Mouse (Mus musculus) midbrain, embryonic 15.5 days (tissue): ENCODE results near the gene Gm10413. TPM values are rescaled to one million over a fixed set of nuclear protein-coding genes. Genes with fewer than 3 reads are reported as not detected.
"Not testable (repeated sequence)": the region's sequence is repeated elsewhere in the genome, so short reads cannot be mapped to it uniquely, and the experiment has no call there.

Experiments
- ATAC-seq: fragments of 200-750 bp; cut with Nextera tagmentation; replicated peaks from 2 replicates; pipeline ENCODE4 v1.8.0; 2017; ENCODE audit warnings: moderate TSS enrichment
- H3K27ac ChIP-seq: fragments of 300-500 bp; sonication (generic); 2 replicates; pipeline ENCODE4 v1.5.1; 2015; ENCODE audit warnings: mild to moderate bottlenecking, inconsistent platforms
- H3K27me3 ChIP-seq: fragments of 300-500 bp; sonication (generic); replicated peaks from 2 replicates; pipeline ENCODE4 v1.6.1; 2015; ENCODE audit warnings: inconsistent platforms
- H3K36me3 ChIP-seq: fragments of 300-500 bp; sonication (generic); replicated peaks from 2 replicates; pipeline ENCODE4 v1.6.1; 2015; ENCODE audit warnings: inconsistent platforms
- H3K4me1 ChIP-seq: fragments of 300-500 bp; sonication (generic); 2 replicates; pipeline ENCODE4 v1.6.1; 2015; ENCODE audit warnings: inconsistent platforms
- H3K4me2 ChIP-seq: fragments of 300-500 bp; sonication (generic); 2 replicates; pipeline ENCODE4 v1.6.1; 2015; ENCODE audit warnings: inconsistent platforms, mild to moderate bottlenecking, moderate library complexity
- H3K4me3 ChIP-seq: fragments of 300-500 bp; sonication (generic); 2 replicates; pipeline ENCODE4 v1.5.1; 2015; ENCODE audit warnings: mild to moderate bottlenecking, inconsistent platforms
- H3K9ac ChIP-seq: fragments of 300-500 bp; sonication (generic); 2 replicates; pipeline ENCODE4 v1.6.1; 2015; ENCODE audit warnings: mild to moderate bottlenecking, inconsistent platforms
- H3K9me3 ChIP-seq: fragments of 300-500 bp; sonication (generic); 2 replicates; pipeline ENCODE4 v1.6.1; 2016; ENCODE audit warnings: inconsistent platforms
- WGBS: fragments of 180-500 bp; shearing (Covaris S2); methylation state at CpG from one replicate; pipeline ENCODE4 v1.1.7; 2015; ENCODE audit warnings: mixed read lengths; 5-methylcytosine and 5-hydroxymethylcytosine counted together
- polyA plus RNA-seq: library from polyadenylated mRNA; unstranded; fragments of >200 nt; fragmentation: Nextera tagmentation; extraction: Ambion mirVana; gene quantifications from 2 replicates; pipeline ENCODE4 v1.2.1, GENCODE M21; 2015

Gm10413 gene
- not detected in 2 replicates for polyA plus RNA-seq

DNA sequence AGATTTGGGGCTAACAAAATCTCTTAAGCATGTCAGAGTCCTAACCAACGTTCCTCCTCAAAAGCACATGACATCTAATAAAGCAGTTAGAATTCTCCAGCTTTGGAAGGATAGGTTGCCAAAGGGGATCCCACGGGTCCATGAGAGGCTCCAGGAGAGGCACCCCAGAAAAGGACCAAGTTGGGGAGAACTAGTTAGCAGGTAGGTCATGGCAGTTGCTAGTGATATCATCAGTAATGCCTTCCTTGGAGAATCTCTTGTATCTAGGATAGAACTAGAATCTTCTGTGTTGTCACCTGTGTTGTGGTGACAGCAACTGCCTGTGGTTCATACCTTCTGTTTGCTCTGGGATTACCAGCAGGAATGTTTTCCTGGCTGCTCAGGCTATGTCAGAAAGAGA, at the start of gene Gm10413:
Gm10413 (plus strand) TSS at position 301 of the 400 bp plus-strand sequence.
- not testable (repeated sequence) for H3K36me3 ChIP-seq, ATAC-seq, H3K9ac ChIP-seq, H3K9me3 ChIP-seq, H3K4me2 ChIP-seq, H3K27ac ChIP-seq, H3K4me3 ChIP-seq, H3K27me3 ChIP-seq, H3K4me1 ChIP-seq
- no CpG with 5 or more reads among the region's 2 CpGs for WGBS

- not testable (repeated sequence) for H3K4me2 ChIP-seq, H3K4me1 ChIP-seq, H3K4me3 ChIP-seq, H3K27ac ChIP-seq, H3K27me3 ChIP-seq, H3K9ac ChIP-seq, ATAC-seq, H3K36me3 ChIP-seq, H3K9me3 ChIP-seq
- no CpG with 5 or more reads among the region's 32 CpGs for WGBS
Measured at GRCm38 (mm10) chr14:3412314-3412713, 17.4 kb downstream of the Gm10413 start, which contains the start of gene Gm10409. Gene Gm10409, plus strand, starts transcription at chr14:3412614.

DNA sequence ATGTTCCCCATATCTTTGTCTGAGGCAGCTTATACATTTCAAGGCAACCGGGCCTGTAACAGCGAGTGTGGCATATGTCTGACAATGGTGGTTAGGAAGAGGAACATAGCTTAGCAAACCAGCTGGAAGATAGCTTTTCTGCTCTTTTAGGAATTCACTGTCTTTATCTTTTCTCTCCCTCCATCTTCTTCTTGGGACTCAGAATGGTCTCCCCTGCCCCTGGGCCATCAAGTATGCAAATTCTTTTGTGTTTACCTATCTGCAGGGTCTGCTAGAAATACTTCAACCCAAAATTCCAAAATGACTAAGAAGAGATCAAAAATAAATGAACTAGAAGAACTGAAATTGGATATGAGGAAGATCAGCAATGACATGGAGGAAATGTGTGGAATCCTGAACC, 32.9 kb downstream of the Gm10413 start, which contains the start of gene Gm3005:
Gm3005 (plus strand) TSS at position 301 of the 400 bp plus-strand sequence.
- not testable (repeated sequence) for H3K36me3 ChIP-seq, H3K4me3 ChIP-seq, H3K4me2 ChIP-seq, H3K9me3 ChIP-seq, ATAC-seq, H3K27me3 ChIP-seq, H3K9ac ChIP-seq, H3K4me1 ChIP-seq, H3K27ac ChIP-seq
- WGBS: no CpG with 5 or more reads among the region's 2 CpGs

- not testable (repeated sequence) for H3K4me3 ChIP-seq, H3K27ac ChIP-seq, H3K9me3 ChIP-seq, H3K27me3 ChIP-seq, H3K36me3 ChIP-seq, H3K9ac ChIP-seq, ATAC-seq, H3K4me2 ChIP-seq, H3K4me1 ChIP-seq
- WGBS: no CpG with 5 or more reads among the region's 3 CpGs
Measured at GRCm38 (mm10) chr14:3449079-3449478, 54.2 kb downstream of the Gm10413 start, which contains the start of gene Gm10408. Gene Gm10408, plus strand, starts transcription at chr14:3449379.

Other genes with a start within 250 kb of the Gm10413 start
- 0.41 TPM in 1 of 2 replicates, not detected in the other for gene Gm5795, start 206.8 kb upstream of the Gm10413 start, polyA plus RNA-seq
- 33.9 and 35.4 TPM in 2 replicates for gene D830030K20Rik, start 186.6 kb upstream of the Gm10413 start, polyA plus RNA-seq
- gene Gm2956, start 62.5 kb upstream of the Gm10413 start, polyA plus RNA-seq: 0.19 TPM in 1 of 2 replicates, not detected in the other
- 17.4 and 20.3 TPM in 2 replicates for gene Gm10409, start 17.5 kb downstream of the Gm10413 start, polyA plus RNA-seq
- 8.5 and 9.4 TPM in 2 replicates for gene Gm3005, start 33.0 kb downstream of the Gm10413 start, polyA plus RNA-seq
- not detected in 2 replicates for gene Gm10408, start 54.3 kb downstream of the Gm10413 start, polyA plus RNA-seq
- gene Gm3012, start 239.4 kb downstream of the Gm10413 start, polyA plus RNA-seq: not detected in 2 replicates